Mouse (Mus musculus): Measurements from ENCODE around the gene Otx2. TPM values are rescaled to one million over a fixed set of nuclear protein-coding genes. Genes with fewer than 3 reads are reported as not detected.
"Not testable (repeated sequence)": the region's sequence is repeated elsewhere in the genome, so short reads cannot be mapped to it uniquely, and the experiment has no call there.

Gene Otx2
- polyA plus RNA-seq, 1 experiment = not detected

DNA sequence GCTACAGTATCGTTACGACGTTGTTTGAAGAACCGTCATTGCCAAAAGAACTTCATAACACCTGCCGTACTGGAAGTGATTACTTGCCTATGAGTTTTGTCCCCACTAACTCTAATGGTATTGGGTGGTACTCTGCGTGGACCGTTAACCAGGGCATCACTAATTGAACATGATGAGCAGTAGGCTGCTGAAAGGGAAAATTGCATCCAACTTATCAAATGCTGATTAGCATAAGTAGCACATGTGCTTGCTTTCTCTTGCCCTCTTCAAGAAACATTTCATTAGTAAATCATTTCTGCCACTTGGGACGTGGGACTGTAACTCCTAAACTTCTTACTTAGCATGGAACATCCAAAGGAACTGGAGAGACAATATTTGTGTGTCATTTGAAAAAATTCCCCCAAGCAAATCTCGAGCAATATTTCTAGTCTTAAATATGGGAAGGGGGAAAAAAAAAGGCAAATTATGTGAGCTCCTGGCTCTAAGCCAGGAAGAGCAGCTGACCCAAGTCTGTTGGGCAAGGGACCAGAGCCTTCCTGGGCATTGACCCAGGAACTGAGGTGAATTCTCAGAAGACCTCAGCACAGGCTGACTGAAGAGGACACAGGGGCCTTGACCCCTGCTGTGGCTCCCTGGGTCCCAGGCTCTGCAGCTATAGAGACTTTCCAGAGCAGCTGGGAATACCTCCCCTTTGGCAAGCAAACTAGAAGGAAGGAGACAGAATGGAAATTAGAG lies 48.9 kb downstream of the Otx2 start:
- no peaks in the 10 kb centered on the region for H3K4me1 ChIP-seq (ENCODE audit: control insufficient read depth)
- no peaks in the 10 kb centered on the region for H3K27me3 ChIP-seq (ENCODE audit: control insufficient read depth)
- H3K4me3 ChIP-seq (replicated peaks) = no peak overlapping the region
- TF ChIP-seq TAL1 (IDR thresholded peaks at IDR 0.05; ENCODE audit: low read length) (no peak), GATA1 (IDR thresholded peaks at IDR 0.05; ENCODE audit: low read length) (no peak)
- H3K36me3 ChIP-seq (ENCODE audit: control insufficient read depth) = no peaks in the 10 kb centered on the region
- H3K9me3 ChIP-seq (ENCODE audit: control insufficient read depth, low read length) = no peaks in the 10 kb centered on the region

DNA sequence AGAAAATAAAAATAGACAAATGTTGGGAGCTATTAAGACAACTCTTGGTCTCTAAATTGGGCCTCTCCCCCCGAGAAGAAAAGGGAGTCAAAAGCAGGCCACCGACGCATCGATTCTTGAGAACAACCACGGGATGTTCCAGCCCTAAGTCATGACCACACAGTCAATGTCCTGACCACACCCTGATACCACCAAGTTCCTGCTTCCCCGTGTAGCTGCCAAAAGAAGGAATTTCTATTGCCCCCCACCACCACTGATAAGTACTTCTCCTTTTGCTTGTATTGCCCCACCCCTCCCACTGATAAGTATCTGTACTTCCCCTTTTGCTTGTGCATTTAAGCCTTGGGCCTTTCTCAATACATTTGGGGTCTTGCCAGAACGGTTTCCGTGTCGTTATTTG lies 50.9 kb downstream of the Otx2 start:
- not testable (repeated sequence) for H3K27me3 ChIP-seq (ENCODE audit: control insufficient read depth); H3K4me1 ChIP-seq (ENCODE audit: control insufficient read depth); H3K4me3 ChIP-seq (replicated peaks); H3K9me3 ChIP-seq (ENCODE audit: control insufficient read depth, low read length); H3K36me3 ChIP-seq (ENCODE audit: control insufficient read depth)

DNA sequence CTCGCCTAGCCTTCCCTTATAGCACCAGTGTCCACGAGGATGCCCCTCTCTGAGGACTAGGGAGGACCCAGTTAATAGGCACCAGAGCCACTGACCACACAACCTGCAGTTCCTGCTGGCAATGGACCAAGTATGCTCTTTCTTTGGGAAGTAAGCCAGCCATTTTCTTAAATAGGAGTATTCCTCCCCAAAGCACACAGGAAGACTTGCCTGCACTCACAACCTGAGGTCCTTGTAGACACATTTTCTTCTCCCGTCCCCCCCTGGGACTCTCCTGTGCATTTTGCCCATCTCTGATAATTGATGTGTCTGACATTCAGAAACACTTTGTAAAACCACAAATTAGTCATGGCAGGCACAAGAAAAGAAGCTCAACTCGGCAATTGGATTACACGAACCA lies 57.3 kb downstream of the Otx2 start:
- no peaks in the 10 kb centered on the region for H3K27me3 ChIP-seq (ENCODE audit: control insufficient read depth)
- H3K36me3 ChIP-seq (ENCODE audit: control insufficient read depth) = no peaks in the 10 kb centered on the region
- H3K4me1 ChIP-seq (ENCODE audit: control insufficient read depth) = no peaks in the 10 kb centered on the region
- TF ChIP-seq GATA1 (IDR thresholded peaks at IDR 0.05; ENCODE audit: low read length) (no peak), TAL1 (IDR thresholded peaks at IDR 0.05; ENCODE audit: low read length) (no peak)
- no peak overlapping the region for H3K4me3 ChIP-seq (replicated peaks)
- no peaks in the 10 kb centered on the region for H3K9me3 ChIP-seq (ENCODE audit: control insufficient read depth, low read length)

DNA sequence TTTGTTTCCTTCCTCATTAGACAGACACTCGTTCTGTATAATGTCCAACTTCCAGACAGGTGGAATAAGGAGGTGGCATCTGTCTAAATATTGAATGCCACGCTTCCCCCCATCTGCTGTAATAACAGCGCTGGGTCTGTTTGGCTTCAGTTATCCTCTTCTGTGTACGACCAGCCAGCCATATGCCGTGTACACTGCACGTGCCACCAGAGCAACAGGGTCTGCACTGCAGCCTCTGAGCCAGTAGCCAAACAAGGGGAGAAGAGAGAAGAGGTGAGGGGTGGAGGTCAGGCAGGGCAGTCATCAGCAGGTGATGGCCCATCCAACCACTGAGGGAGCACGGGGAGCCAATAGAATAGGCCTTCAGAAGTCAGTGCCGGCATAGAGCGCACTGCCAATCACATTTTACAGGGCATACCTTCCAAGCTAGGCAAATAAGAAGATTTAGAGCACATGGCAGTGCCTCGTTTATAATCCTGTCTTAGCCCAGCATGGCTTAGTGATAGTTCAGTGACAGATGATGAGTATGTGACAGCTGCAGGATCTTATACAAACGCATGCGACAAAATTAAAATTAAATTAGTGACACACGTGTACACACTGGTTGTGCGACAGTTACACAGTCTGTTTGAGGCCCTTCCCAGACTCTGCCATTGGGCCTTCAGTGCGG lies 64.8 kb downstream of the Otx2 start:
- H3K4me1 ChIP-seq (ENCODE audit: control insufficient read depth) = no peaks in the 10 kb centered on the region
- H3K27me3 ChIP-seq (ENCODE audit: control insufficient read depth) = no peaks in the 10 kb centered on the region
- no peaks in the 10 kb centered on the region for H3K36me3 ChIP-seq (ENCODE audit: control insufficient read depth)
- H3K9me3 ChIP-seq (ENCODE audit: control insufficient read depth, low read length) = no peaks in the 10 kb centered on the region
- TF ChIP-seq TAL1 (IDR thresholded peaks at IDR 0.05; ENCODE audit: low read length) = no peak
- no peak for TF ChIP-seq GATA1 (IDR thresholded peaks at IDR 0.05; ENCODE audit: low read length)
- H3K4me3 ChIP-seq (replicated peaks) = no peak overlapping the region

Other genes with a start within 250 kb of the Otx2 start
- gene Tmem260, start 227.7 kb downstream of the Otx2 start, polyA plus RNA-seq (2012) = 0.27 and 0.31 TPM in 2 replicates

Measured in erythroblast, embryonic 14.5 days (primary cell).